18 mouse cellular contexts compared by ENCODE assay signal in the genomic region with DNA sequence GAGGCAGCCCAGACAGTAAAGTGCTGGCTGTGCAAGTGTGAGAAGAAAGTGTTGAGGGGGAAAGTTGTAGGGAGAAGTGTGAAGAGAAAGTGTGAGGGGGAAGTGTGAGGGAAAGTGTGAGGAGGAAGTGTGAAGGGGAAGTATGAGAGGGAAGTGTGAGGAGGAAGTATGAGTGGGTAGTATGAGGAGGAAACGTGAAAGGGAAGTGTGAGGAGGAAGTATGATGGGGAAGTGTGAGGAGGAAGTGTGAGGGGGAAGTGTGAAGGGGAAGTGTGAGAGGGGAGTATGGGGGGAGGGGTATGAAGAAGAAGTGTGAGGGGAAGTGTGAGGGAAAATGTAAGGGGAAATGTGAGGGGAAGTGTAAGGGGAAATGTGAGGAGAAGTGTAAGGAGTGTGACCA. TPM values are rescaled to one million over a fixed set of nuclear protein-coding genes. Genes with fewer than 3 reads are reported as not detected.
"Had no signal": no experiment of that assay in that cellular context is flagged by ENCODE, and none has a peak within 500 bp of the region (broad histone marks: within the 10 kb centered on the region; RNA-seq: fewer than 3 reads in every experiment).

No protein-coding gene starts in this region.

- H3K4me3 ChIP-seq: layer of hippocampus, adult 2 months; left cerebral cortex, adult 2 months; limb, embryonic 15.5 days; liver, embryonic 13.5 days; megakaryocyte, embryonic 14.5 days; midbrain, embryonic 15.5 days; neural tube, embryonic 13.5 days had no signal

- H3K27ac ChIP-seq: layer of hippocampus, adult 2 months; left cerebral cortex, adult 2 months; limb, embryonic 15.5 days; liver, embryonic 13.5 days; midbrain, embryonic 15.5 days; neural tube, embryonic 13.5 days had no signal

- H3K4me1 ChIP-seq: limb, embryonic 15.5 days; liver, embryonic 13.5 days; megakaryocyte, embryonic 14.5 days; midbrain, embryonic 15.5 days; neural tube, embryonic 13.5 days had no signal

- DNase-seq: kidney, adult 11 months; kidney, postnatal 10 days; kidney, postnatal 4 days; liver, embryonic 13.5 days; lung, adult 18-20 months; right cerebral cortex, postnatal 14 days; thymus, adult 18-20 months; thymus, postnatal 14 days had no signal

- H3K27me3 ChIP-seq: limb, embryonic 15.5 days; liver, embryonic 13.5 days; midbrain, embryonic 15.5 days; neural tube, embryonic 13.5 days had no signal

- H3K9ac ChIP-seq: limb, embryonic 15.5 days; liver, embryonic 13.5 days; midbrain, embryonic 15.5 days; neural tube, embryonic 13.5 days had no signal

- H3K4me2 ChIP-seq: limb, embryonic 15.5 days; liver, embryonic 13.5 days; midbrain, embryonic 11.5 days; midbrain, embryonic 15.5 days; neural tube, embryonic 13.5 days had no signal

- H3K9me3 ChIP-seq: limb, embryonic 15.5 days; liver, embryonic 13.5 days; midbrain, embryonic 15.5 days; neural tube, embryonic 13.5 days had no signal

- H3K36me3 ChIP-seq: limb, embryonic 15.5 days; liver, embryonic 13.5 days; midbrain, embryonic 15.5 days; neural tube, embryonic 13.5 days had no signal

- ATAC-seq: inflammation-experienced regulatory T-cells, adult 6 months; midbrain, embryonic 15.5 days had no signal

RNA-seq across cellular contexts. Expression of a gene that starts 13.8 kb away (rescaled TPM):
- total RNA-seq: left cerebral cortex, adult 2 months had no signal
- polyA plus RNA-seq: inflammation-experienced regulatory T-cells, adult 6 months; limb, embryonic 11.5 days; limb, embryonic 15.5 days; stomach, embryonic 14.5 days had no signal
